Mouse (Mus musculus): Measurements from ENCODE around the gene Ocel1. TPM values are rescaled to one million over a fixed set of nuclear protein-coding genes. Genes with fewer than 3 reads are reported as not detected.
A peak's percentile ranks its signal among the peaks of the same experiment; 100 is the strongest.

Ocel1 gene
- total RNA-seq, 2 experiments from 2014 or later = 6.0 to 8.4 TPM

DNA sequence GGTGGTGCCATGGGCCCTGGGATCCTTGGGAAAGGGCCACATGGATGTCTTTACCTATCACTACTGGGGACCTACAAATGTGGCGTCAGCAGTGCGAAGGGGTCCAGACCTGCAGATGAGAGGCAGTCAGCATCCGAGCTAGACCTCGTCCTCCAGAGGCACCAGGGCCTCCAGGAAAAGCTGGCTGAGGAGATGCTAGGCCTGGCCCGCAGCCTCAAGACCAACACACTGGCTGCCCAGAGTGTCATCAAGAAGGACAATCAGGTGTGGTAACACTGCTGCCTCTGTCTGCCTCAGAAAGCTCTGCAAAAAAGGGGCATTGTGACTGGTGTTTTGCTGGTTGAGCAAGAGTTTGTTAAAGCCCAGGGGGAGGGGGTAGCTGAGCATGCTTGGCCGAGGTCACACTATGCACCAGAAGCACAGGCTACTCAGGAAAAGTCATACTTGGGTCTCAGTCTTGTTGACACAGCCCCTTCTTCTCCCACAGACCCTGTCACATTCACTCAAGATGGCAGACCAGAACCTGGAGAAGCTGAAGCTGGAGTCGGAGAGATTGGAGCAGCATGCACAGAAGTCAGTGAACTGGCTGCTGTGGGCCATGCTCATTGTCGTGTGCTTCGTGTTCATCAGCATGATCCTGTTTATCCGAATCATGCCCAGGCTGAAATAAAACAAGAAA lies 1.9 kb upstream of the Ocel1 start:
- intact Hi-C loops (cut with DNase I) = no loop called here
- no peak for DNase-seq

DNA sequence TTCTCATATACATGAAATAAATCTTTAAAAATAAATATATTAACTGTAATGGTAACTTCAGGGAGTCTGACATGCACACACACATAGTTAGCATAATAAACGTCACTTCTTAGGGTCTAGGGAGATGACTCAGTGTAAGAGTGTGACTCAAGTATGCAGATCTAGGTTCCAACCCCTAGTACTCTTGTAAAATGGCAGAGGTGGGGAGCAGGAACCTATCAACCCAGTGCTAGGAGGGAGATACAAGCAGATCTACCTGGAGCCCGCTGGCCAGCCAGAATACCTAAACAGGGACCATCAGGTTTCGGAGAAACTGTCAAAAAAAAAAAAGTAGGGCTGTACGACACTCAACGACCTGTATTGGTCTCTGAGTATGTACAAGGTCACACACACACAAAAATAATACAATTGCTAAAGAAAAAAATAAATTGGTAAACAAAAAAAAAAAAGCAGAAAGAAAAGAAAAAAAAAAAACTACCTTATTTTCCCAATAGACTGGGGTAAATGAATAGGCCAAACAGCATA lies 325 bp upstream of the Ocel1 start:
- DNase-seq = no peak
- peak overlapping the region; percentile 99 for H3K27ac ChIP-seq
- TF ChIP-seq CTCF (IDR thresholded peaks at IDR 0.05) = no peak

More for the DNA sequence above, 1.9 kb upstream of the Ocel1 start:
- H3K4me3 ChIP-seq = no peak overlapping the region
- H3K27ac ChIP-seq = peak overlapping the region; percentile 99
- no peak for TF ChIP-seq CTCF (IDR thresholded peaks at IDR 0.05)

DNA sequence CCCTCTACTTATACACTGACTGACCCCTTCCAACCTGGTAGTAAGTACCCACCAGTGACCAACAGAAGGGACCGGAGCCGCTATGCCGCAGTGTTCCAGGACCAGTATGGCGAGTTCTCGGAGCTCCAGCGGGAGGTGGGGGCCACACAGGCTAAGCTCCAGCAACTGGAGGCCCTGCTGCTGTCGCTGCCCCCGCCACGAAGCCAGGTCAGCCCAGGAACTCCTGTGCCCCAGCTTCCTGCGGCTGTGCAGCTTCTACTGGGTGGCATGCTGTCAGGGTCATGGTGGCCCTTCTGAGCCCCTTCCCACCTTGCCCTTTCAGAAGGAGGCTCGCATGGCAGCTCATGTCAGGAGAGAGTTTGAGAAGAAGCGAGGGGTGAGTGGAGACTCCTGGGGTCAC lies 1.3 kb downstream of the Ocel1 start:
- Histone ChIP-seq H3K27ac (peak overlapping the region; percentile 8; the same call in 1 of the 2 replicates), H3K4me3 (no peak overlapping the region)
- intact Hi-C loops (cut with DNase I) = loop anchor here (5.0 kb wide), 1 partner anchor 35 kb away; the partner anchor contains the start of gene Ankle1
- no peak for TF ChIP-seq CTCF (IDR thresholded peaks at IDR 0.05)
- DNase-seq = no peak

More for the DNA sequence above, 325 bp upstream of the Ocel1 start:
- peak overlapping the region; percentile 95 for H3K4me3 ChIP-seq
- intact Hi-C loops (cut with DNase I) = loop anchor here (5.0 kb wide), 1 partner anchor 37 kb away; the partner anchor contains the start of gene Ankle1

DNA sequence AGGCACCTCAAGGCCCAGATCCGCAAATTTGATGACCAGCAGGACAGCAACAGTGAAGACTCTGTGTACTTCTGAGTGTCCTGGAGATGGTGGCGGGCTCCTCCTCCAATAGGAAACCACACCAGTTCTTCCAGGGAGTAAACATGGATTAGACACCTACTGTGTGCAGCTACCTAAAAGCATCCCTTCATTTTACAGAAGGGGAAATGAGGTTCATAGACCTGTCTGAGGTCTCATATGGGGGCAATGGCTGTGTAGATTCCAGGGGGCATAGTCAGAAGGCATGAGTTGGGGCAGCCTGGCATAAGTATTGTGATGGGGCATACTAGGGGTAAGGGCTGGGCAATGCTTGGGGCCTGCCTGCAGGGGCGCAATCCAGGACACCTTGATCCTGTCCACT lies 1.9 kb downstream of the Ocel1 start:
- intact Hi-C loops (cut with DNase I) = loop anchor here (5.0 kb wide), 1 partner anchor 34 kb away; the partner anchor contains the start of gene Ankle1
- H3K4me3 ChIP-seq = no peak overlapping the region
- DNase-seq = no peak
- H3K27ac ChIP-seq = no peak overlapping the region
- TF ChIP-seq CTCF (IDR thresholded peaks at IDR 0.05) = no peak

DNA sequence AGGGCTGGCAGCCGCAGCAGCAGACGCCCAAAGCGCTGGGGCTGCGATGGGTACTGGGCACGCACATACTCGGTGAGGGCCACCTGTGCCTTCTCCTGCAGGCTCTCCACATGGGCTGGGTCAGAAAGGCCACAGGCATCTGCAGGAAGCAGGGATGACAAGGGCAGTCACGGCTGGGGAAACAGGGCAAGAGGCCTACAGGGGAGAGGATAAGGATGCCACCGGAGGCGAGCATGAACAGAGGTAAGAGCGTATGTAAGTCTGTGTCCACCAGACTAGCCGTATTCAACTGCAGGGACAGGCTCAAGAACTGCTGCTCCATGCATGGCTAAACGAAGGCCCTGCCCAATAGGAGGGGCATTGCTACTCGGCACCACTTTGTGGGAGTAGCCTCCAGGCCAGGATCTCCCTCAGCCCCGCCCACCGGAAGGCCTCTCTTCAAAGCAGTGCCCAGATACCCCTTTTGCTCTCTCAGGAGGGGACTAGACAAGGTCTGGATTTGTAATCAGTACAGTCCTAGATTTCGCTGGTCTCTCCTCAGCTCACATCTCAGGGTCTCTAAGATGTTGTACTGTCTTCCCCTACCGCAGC lies 3.6 kb downstream of the Ocel1 start:
- intact Hi-C loops (cut with DNase I) = loop anchor here (5.0 kb wide), 2 partner anchors 33 to 93 kb away; partner anchors contain the start of genes Ankle1 and Dda1
- no peak for TF ChIP-seq CTCF (IDR thresholded peaks at IDR 0.05)

DNA sequence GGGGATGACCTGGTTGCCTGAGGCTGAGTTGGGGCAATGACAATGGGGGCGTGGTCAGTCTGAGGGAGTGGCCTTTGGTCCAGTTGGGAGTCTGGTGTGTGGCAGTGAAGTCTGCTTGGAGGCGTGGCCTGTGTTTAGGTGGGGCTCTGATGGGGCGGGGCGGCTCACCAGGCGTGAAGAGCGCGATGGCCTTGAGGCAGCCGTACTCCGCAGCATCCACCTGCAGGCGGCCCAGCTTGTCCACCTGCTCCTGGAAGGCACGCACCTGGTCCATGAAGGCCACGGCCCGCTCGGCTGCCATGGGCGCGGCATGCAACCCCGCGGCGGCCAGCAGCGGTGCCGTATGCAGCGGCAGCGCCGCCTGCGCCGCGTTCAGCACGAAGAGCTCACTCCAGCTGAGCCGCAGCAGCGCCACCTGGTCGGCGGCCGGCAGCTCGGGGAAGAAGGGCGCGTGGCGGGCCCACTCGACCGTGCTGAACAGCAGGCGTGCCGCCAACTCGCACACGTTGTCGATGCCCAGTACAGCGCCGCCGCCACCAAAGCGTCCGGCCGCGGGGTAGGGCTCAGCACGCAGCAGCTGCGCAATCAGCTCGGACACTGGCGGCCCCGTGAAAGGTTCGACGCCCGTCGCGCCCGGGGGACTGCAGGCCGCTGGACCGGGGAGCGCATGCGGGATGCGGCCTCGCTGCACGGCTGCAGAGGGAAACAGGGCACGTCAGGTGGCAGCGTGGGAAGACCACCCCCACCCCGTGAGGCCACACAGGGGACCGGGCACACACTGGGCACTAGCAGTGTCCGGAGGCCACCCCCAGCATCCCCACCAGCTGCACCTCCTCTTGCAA lies 4.7 kb downstream of the Ocel1 start:
- DNase-seq = peak; percentile 78
- intact Hi-C loops (cut with DNase I) = loop anchor here (5.0 kb wide), 1 partner anchor 91 kb away; the partner anchor contains the start of gene Dda1
- peak; percentile 15; the same call in 1 of the 2 replicates for TF ChIP-seq CTCF (IDR thresholded peaks at IDR 0.05)
- Histone ChIP-seq H3K27ac (peak overlapping the region; percentile 54), H3K4me3 (peak overlapping the region; percentile 52)

More for the DNA sequence above, 3.6 kb downstream of the Ocel1 start:
- peak; percentile 48 for DNase-seq
- H3K4me3 ChIP-seq = no peak overlapping the region
- peak overlapping the region; percentile 54 for H3K27ac ChIP-seq

DNA sequence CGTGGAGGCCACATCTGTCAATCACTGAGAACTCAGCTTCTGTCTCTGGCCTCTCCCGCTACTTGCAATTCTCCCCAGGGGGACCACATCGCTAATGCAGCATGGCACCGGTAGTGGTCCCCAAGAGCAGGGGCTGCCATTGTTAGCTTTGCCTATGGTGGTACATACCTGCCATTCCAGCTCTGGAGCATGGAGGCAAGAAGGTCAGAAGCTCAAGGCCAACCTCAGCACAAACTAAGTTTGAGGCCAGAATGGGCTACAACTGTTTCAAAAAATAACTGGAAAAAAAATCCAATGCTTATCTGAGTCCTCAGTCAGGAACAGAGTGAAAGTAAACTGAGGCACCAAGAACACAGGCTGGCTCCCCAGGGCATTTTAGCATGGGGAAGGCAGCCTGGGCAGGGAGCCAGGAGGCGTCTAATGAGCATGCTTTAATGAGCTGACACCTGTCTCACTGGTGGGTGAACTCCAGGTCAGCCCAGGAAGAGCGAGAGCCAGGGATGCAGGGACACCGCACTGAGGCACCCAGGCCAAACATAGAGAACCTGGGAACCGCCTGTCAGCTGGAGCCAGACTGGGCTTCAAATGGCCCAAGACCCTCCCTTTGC lies 5.4 kb downstream of the Ocel1 start:
- Histone ChIP-seq H3K4me3 (peak overlapping the region; percentile 52), H3K27ac (no peak overlapping the region)
- no peak for DNase-seq
- intact Hi-C loops (cut with DNase I) = loop anchor here (5.0 kb wide), 1 partner anchor 91 kb away; the partner anchor contains the start of gene Dda1
- TF ChIP-seq CTCF (IDR thresholded peaks at IDR 0.05) = no peak

DNA sequence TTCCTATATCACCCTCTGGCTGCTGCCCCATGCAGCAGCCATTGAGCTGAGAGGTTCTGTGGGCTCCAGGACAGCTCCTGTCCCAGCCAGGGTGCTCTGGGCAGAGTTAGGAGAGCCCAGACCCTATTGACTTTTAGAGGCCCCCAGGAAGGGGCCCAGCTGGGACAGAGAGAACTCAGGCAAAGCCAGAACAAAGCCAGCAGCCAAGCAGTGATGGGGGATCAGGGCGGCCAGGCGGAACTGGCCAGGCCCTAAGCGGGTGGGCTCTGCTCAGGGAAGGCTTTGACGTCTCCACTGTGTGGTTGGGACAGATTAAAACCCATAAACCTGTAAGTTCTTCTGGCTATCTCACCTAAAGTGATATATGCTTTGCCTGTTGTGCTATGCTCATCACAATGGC lies 7.9 kb downstream of the Ocel1 start:
- no peak for TF ChIP-seq CTCF (IDR thresholded peaks at IDR 0.05)
- no peak overlapping the region for H3K27ac ChIP-seq
- intact Hi-C loops (cut with DNase I) = loop anchor here (5.0 kb wide), 1 partner anchor 88 kb away; the partner anchor contains the start of gene Dda1
- no peak overlapping the region for H3K4me3 ChIP-seq
- no peak for DNase-seq

DNA sequence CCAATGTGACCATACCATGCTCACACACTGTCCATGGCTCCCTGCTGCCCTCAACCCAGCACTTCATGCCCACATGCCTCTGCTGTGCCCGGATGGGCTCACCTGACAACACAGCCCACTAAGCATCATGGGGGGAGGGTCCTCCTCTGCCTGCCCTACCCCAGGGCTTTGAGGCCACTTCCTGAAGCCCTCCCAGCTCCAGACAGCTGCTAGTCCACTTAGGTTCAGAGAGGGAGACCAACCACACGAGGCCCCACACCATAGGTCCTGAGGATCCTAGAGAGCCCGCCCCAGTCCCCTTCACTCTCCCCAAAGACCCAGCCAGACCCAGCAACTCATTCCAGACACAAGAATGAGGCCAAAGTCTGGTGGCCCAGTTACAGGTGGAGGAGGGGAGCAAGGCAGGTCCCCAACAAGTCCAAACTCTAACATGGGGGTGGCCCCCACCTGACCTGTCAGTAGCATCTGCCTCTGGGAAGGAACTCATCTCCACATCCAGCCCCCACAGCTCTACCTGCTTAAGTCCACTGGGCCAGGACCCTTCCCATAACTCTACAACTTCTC lies 8.5 kb downstream of the Ocel1 start:
- H3K4me3 ChIP-seq = peak overlapping the region; percentile 92
- intact Hi-C loops (cut with DNase I) = loop anchor here (5.0 kb wide), 1 partner anchor 88 kb away; the partner anchor contains the start of gene Dda1
- no peak for TF ChIP-seq CTCF (IDR thresholded peaks at IDR 0.05)
- DNase-seq = no peak
- H3K27ac ChIP-seq = peak overlapping the region; percentile 93

DNA sequence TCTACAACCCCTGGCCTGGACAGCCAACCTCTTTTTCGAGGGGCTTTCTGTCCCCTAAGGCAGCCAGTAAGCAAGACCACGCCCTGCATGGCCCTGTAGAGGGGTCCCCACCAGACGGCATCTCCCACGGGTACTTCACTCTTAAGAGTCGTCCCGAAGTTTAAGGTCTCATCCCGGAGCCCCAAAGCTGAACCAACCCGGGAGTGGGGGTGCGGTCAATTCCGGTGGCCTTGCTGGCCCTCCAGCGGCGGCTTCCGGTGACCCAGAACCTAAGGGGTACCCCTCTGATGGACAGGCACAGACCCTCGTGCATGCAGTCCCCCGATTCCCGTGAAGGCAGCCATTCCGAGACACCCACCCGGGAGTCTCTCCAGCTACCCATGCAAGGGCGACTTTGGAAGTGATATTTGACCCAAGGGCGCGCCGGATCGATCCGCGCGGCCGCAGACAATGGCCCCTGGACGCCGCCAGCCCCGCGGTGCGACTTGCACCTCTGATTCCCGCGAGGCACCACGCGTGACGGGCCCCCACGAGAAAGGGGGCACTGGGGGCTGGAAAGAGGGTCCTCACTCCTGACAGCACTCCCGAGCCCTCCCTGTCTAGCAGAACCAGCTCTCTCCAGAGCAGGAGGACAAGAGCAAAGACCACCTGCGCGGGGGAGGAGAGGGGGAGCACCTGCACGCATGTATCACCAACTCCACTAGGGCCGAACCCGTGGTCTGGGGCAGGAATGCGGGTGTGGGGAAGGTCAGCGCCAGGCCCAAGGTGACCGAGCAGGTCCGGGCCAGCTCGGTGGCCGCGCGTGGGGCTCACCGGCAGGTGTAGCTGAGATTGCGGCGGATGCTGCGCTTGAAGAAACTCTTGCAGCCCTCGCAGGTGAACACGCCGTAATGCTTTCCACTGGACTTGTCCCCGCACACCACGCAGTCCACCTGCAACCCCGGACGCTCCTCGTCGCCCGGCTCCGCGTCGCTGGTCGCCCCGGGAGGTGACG lies 9.4 kb downstream of the Ocel1 start:
- Histone ChIP-seq H3K27ac (peak overlapping the region; percentile 93), H3K4me3 (peak overlapping the region; percentile 92)
- no peak for TF ChIP-seq CTCF (IDR thresholded peaks at IDR 0.05)
- peak; percentile 58 for DNase-seq
- intact Hi-C loops (cut with DNase I) = no loop called here

Data from gastrocnemius, adult 2 months (tissue).